Mouse (Mus musculus) gastrocnemius, adult 8-10 months (tissue): ENCODE measurements around the gene Gm11172. TPM values are rescaled to one million over a fixed set of nuclear protein-coding genes. Genes with fewer than 3 reads are reported as not detected.

Experiments
- DNase-seq, 2 experiments: peaks; one replicate each; pipeline ENCODE4 v3.0.0; 2022; ENCODE audit warnings: low spot score in 2 of 2
- total RNA-seq, 4 experiments: library from RNA; stranded (reverse); gene quantifications; 2 replicates each; pipeline ENCODE4 v1.2.4; 2022

The Gm11172 gene
- not detected for total RNA-seq

DNA sequence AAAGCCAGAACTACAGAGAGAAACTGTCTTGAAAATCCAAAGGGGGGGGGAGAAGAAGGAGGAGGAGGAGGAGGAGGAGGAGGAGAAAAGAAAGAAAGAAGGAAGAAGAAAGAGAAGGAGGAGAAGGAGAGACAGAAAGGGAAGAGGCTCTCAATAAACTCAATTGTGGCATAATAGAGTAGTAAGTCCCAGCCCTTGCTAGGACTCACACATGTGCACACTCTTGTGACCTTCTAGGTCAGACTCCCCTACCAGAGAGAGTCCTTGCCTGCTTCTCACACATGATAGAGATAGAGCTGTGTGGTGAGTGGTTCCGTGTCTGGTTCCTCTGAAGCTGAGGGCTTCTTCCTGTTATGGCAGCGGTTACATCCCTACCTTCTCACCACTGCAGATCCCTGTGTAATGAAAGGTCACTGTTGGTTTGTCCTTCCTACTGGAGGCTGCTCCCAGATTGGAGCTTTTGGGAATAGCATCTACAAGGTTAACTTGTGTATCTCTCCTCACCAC, at the start of gene Gm11172:
Gm11172 (plus strand) TSS at position 51 of the 507 bp plus-strand sequence.
- DNase-seq = no peak

DNA sequence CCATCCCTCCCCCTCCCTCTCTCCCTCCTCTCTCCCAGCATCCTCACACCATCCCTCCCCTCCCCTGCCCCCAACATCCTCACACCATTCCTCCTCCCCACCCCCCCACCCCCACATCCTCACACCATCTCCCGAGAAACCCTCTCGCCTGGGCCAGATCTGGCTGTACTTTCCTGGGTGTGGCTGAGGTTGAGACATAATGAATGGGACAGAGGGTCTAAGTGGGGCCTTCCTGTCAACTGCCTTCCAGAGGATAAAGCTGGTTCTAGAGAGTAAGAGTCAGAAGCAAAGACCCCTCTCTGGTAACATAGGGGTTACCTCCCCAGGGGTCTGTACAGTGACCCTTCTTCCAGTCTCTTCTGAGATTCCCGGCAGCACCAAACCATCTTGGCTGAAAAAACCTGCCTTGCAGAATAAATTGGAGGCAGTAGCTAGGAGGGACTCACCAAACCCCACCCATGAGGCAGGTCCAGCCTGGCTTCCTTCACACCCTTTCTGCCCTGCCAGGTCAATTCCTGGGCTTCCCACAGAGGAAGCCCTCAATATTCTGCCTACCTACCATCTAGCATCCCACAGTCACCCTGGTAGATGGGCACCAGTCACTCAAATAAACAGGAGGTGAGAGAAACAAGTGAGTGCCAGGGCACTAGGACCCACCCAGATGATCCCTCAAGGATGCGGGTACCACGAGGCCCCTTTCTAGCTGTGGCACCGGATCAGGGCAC, 49.0 kb upstream of the Gm11172 start:
- no peak for DNase-seq

DNA sequence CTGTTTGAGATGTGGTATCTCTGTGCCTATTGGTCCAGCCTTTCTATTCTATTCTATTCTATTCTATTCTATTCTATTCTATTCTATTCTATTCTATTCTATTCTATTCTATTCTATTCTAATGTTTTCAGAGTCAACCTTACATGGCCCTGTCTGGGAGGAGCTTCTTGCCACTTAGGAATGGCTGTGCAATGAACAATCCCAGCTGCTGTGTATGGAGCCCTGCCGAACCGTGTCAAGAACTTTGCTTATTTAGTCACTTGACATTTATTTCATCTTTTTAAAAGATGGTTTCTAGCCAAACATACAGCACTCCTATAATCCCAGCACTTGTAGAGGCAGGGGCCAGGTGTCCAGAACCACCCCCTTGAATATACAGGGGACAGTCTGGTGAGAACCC, 48.4 kb upstream of the Gm11172 start:
- no peak for DNase-seq

DNA sequence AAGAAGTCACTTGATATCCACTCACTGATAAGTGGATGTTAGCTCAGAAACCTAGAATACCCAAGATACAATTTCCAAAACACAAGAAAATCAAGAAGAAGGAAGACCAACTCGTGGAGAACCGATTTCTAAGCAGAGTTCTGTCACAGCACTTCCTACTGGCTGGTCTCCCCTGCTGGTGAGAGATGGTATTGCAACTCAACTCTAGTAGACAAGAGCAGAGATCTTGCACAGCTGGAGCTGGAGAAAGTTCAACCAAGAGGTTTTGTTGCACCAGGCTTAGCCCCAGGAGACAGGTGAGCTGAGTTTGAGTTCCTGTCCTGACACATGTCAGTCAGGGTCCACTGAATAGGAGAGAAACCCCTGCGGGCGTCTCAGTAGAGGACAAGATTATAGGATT, 45.6 kb upstream of the Gm11172 start:
- peak in 1 of 2 experiments; percentile 42 for DNase-seq

DNA sequence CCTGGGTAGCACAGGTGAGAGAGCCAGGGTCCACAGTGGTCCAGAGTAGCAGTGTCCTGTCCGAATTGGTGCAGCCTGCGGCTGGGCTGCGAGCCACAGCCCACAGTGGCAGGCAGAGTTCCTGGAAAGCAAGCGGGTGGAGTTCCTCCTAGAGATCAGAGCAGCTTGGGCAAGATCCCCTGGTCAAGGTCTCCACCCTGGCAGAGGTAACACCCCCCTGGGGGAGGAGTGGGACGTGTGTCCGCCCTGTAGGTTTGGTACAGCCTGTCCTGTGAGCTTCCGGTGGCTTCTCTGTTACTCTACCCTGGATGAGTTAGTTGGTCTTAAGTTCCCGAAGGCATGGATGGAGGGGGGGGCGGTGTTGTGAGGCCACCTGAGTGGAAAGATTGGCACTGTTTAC, 43.9 kb upstream of the Gm11172 start:
- DNase-seq = no peak

DNA sequence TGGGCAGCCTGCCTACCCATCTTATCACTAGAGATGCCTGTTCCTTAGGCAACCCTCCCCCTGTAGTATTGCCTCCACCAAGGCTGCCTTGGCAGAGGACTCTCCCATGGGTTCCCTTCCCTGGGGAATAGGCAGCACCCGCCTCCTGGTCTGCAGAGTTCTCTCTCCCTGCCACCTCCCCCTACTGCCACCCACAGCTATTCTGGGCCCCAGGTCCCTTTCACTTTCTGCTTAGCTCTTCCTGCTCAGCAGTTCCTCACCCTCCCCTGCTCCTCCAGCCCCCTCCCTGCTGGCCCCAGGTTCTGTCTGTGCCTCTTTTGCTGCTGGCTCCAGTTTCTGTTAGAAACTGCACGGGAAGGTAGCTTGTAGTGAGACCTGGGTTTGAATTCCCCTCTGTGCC, 43.1 kb upstream of the Gm11172 start:
- no peak for DNase-seq

DNA sequence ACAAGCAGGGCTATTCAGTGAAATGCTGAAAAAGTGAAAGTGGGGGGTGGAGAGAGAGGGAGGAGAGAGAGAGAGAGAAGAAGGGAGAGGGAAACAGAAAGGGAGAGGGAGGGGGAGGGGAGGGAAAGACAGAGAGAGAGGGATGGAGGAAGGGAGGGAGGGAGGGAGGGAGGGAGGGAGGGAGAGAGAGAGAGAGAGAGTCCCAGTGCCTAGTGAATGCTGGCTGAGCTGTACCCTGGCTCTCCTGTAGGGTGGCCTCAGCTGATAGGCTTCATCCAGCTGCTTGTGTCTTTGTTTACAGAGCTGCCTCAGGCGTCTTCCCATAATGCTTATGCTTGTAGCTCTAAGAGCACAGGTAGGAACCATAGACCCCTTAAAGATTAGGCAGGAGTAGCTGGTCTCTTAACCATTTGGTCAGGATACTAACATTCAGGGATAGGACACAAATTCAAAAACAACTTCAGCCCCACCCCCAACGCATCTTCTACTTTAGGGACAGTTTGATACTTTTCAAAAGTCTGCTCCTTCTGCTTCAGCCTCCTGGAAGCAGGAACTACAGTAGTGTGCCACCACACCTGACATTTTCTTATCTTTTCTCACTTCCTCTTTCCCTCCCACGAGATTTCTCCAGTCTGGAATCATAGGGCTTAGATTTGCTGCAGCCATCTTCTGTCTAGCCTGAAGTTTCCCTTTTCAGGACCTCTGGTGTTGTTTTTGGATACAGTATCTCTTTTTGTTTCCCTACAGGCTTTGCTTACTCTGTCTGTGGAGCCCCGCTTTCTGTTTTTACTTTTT, 42.0 kb upstream of the Gm11172 start:
- DNase-seq = no peak

DNA sequence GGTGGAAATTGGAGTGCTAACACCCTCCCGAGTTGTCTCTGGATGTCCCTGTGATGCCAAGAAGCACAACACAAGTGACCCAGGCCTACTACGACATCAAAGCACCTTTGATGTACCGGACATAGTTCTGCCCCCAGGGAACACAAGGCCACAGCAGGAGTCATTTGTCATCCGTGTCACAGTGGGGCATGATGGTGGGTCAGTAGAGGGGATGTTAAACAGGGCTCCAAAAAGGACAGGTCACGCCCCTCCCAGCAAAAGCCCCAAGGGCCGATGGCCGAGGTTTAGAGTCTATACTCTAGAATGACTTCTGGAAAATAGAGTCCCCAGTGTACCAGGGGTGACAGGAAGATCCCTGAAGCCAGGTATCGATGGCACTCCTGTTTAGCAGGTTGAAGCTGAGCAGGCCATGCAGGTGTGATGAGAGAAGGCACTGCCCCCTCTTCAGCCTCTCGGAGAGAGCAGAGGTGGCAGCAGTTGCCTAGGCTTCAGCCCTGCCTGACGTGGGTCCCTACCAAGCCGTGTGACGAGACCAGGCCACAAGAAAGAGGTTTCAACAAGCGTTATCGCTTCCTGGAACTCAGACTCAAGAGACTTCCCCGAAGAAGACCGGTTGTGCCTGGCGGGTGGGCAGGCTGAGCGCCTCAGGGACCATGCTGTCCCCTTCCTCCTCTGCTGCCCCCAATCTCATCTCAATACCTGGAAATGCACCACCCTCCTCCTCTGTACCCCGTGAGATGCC, 40.8 kb upstream of the Gm11172 start:
- DNase-seq = no peak

DNA sequence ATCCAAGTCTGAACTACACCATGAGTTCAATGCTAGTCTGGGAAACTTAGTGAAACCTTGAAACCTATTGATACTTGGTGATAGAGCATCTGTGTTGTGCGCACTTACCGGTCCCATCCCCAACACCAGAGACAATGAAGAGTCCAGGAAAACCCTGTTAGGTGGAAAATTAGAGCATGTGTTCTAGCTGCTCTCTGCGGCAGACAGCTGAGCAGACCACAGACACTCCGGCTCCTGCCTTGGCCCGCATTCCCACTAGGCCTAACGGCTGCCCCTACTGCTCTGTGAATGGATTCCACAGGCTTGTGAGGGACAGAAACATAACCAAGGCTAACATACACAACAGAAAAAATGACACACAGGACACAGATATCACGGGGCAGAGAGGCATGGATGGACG, 39.2 kb upstream of the Gm11172 start:
- no peak for DNase-seq

DNA sequence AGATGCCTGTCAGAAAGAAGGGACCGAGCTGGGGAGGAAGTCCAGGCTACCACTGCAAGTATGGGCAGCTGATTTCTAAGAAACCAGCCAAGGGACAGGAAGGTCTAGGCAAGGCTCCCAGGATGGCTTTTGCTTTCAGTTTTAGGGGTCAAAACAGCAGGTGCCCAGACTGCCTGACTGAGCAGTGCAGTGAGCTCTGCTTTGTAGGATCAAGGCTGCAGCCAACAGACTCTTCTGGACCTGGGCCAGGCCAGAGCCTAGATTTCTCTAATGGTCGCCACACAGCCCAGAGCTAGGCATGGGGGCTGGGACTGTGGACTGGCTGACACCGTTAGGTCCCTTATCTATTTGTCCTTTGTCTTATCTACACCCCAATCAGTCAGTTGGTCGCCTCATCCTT, 38.0 kb upstream of the Gm11172 start:
- DNase-seq = no peak

DNA sequence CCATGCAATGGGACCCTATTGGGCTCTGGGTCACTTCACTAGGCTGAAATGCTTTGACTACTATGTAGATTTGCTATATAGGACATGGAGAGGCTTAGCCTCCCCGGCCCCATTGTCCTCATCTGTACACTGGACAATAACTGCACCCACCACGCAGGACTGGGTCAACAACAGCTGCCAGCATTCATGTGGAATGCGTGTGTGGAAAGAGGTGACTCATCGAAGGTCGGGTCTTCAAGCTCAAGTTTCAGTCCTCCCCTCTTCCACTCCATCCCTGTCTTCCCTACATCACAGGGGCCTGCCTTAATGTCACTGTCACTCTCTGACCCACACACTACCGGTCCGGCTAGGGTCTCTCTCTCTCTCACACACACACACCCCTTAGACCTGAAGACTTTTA, 36.4 kb upstream of the Gm11172 start:
- DNase-seq = no peak

DNA sequence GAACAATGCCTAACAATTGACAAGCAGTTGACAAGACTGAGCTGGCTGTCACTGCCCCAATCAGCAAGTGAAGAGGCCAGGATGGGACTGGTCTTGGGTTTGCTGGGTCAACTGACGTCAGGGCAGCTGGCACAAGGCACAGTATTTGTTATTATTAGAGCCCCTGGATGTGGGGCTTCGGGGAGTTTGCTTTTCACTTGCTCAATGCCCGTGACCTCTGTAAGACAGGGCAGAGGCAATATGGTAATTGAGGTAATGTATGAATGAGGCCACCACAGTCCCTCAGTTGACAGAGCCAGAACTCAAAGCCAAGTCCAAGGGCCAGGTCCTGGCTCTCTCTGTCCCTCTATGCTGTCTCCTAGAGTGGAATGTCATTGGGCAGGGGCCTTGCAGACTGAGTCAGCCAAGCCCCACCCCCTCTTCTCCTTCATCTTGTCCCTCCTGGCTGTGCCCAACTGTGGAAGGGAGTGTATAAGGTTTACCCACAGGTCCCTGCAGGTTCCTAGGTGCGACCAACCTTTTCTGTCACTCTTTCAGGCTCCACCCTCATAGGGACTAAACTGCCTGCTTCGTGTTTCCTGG, 35.0 kb upstream of the Gm11172 start:
- no peak for DNase-seq

DNA sequence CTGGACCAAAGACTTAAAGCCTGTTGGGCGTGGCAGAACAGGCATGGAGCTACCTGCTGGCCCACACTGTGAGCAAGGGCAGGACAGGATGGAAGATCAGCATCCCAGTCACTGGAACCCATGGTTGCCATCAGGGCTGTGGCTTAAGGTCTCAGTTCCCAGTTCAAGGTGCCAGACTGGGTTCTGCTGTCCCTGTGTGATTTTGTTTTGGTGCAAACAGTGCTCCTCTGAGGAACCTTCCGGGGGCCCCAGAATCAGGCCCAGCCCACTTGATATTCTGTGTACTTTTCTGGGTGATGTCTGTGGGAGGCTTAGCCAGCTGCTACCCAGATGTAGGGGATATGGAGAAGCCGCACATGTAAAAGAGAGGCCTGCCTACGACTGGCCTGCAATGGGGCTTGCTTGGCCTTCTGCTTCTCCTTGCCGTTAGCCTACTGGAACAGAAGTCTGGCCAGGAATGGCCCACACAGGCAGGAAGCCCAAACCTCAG, 32.0 kb upstream of the Gm11172 start:
- no peak for DNase-seq

DNA sequence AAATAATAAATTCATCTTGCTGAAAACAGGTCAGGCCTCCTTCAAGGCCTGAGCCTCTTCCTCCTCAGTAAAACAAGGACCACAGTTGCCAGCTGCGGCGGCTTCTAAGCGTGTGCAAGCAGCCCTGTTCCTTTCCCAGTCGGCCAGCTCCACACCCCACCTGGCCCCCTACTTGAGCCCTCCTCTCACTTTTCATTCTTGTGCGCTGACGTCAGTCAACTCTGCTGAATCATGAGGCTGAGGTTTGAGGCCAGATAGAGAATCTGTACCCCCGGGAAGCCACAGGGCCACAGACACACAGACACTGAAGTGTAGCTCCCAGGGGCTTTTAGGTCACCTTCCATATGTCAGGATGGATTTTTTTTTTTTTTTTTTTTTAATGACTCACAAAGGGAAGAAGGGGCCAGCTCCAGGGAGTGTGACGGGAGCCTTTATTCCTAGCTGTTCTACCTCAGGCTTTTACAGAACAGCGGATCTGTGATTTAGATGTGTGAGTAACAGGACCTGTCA, 30.8 kb upstream of the Gm11172 start:
- no peak for DNase-seq

DNA sequence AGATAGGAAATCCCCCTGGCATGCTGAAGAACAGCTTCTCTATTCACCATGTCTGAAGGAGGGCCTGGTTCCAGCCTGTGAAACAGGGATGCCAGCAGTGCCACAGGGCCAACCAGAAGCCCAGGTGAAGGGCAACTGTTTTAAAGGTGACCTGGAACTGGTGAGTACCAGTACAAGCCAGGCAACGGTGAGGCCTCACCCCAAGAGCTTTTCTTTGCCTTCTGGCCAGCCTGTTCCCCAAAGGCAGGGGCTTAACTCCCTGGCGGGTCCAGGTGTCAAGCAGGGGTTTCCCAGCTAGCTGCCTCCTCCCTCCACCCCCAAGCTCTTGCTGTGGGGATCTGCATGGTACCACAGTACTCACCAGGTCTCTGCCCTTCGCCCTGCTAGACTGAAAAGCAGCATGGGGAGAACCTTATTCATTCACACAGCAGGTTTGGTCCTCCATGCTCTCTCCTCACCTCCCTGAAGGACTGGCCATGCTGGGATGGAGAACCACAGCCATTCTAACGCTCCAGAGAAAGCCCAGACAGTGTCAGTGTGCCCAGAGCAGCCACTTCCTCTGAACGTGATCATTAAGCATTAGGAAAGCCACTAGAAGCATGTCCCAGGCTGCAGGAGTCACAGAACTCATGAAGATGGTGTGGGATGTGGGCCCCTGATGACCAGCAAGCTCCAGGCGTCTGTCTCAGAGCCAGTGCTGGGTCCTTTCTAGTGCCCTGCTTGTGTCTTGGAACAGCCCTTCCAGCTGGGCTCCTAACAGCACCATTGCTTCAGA, 30.2 kb upstream of the Gm11172 start:
- no peak for DNase-seq

DNA sequence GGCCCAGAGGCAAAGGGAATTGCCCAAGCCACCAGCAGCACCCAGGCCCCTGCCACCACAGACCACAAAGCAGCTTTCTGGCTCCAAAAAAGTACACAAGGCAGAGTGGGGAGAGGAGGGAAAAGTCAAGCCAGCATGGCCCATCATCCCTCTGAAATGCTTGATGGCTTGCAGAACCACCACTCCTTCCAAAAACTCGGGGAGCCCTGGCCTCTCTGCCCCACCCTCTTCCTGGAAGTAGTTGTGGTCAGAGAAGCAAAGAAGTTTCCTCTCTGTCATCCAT, 29.6 kb upstream of the Gm11172 start:
- DNase-seq = no peak

DNA sequence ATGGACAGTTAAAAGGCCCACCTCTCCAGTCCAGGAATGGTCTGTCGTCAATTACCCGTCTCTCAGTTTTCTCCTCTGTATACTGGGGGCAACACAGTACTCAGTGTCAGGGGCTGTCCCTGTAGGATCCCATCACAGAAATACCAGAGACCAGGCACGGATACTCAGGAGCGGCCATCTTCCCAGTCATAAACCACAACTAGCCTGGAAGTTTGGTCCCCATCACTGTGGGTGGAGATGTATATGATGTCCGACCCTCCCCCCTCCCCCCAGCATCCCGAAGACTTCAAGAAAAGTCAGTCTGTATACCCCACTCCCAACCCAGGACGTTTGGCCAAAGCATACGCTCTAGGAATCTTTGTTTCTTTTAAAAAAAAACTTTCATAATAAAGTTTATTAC, 29.3 kb upstream of the Gm11172 start:
- DNase-seq = no peak

DNA sequence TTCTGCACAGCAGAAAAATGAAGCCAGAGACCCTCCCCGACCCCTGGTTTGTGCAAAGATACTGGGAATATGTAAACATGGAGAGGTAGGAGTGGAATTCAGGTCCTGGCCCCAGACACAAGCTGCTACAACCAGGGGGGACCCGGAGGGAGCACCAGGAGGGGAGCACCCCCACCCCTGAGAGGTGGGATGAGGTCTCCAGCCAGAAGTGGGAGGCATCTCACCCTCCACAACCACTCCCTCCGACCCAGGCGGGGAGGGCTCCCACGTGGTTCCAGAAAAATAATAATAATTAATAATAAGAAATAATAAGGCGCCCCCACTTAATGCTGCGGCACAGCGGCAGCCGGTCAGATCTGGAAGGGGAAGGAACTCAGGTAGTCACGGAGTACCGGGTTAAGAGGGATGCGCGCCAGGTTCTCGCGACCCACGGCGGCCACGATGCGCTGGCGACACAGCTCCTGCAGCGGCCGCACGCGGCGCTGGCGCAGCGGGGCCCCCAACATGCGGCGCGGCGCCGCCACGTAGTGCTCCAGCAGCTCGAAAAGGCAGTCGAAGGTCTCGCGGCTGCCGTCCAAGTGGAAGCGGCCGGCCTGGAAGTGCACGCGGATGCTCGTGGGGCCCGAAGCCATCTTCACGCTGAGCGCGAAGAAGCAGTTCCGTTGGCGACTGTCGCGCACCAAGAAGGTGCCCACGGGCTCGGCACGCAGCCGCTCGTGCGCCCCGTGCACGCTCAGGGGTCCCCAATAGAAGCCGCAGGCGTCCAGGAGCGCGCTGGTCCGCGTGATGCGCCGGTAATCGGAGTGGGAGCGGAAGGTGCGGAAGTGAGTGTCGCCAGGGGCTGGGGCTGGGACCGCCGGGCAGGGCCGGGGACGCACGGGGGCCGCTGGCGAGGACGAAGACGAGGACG, 28.6 kb upstream of the Gm11172 start:
- peak; percentile 7 to 20 for DNase-seq

DNA sequence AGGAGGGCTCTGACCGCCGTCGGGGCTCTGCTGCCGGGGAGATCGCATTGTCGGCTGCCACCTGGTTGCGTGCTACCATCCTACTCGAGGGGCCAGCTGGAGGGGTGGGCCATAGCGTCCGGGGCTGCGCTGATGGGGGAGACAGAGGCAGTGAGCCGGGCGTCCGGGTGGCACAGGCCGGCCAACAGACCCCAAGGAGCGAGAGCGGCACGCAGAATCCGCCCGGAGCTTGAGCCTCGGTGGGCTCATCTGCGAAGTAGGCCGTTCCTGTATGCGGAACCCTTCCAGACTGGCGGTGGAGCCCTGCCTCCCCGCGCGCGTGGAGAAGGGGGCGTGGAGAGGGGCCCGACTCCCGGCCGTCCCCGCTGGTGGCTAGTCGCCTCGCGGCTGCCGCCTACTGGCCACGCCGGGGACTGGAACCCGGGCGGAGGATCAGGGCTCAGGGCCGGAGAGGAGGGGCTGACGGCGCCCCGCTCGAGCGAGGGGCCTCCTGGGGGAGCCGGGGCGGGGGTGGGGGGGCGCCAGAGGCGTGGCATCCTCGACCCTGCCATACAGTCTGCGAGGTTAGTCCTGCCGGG, 27.8 kb upstream of the Gm11172 start:
- peak; percentile 88 to 89 for DNase-seq
